10 mouse cellular contexts compared by ENCODE assay signal in the genomic region with DNA sequence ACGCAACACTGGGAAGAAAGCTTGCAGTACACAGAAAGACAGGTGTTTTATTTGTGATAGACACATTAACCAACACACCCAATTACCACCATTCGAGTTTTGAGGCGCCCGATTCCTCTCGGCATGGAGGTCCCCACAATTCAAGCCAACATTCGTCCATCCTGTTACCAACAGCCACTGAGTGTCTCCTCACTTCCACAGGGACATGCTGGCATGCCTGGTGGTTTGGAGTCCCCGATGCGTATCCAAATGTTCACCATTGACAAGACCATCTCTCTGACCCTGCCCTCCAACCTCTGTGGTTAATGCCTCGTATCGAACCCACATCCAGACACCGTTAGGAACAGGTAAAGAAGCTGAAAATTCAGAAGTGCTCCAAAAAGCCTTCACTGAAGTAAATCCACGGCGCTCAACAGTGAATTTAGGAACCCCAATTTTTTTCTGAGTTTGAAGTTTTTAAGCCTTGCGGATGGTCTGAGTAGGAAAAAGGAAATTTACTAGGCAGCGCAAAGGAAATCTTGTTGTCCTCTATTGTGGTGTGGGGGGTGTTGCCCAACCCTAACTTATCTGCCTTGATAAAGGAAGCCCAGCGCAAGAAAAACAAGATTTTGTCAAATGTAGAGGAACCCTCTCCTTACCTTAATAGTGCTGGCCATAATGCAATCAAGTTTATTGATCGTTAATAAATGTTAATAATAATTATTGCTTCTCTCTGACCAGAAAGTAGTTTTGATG.
DNase-seq lines count a peak whose midpoint lies in the region; ATAC-seq and TF ChIP-seq lines count a peak whose summit lies in the region.
"Had no signal": no experiment of that assay in that cellular context is flagged by ENCODE, and none has a peak within 500 bp of the region (broad histone marks: within the 10 kb centered on the region; RNA-seq: fewer than 3 reads in every experiment).

No protein-coding gene starts in this region.

- WGBS in kidney, adult 2 months = 60% methylated on average over 17 of the region's 17 CpGs
- 90% methylated on average over 17 of the region's 17 CpGs for WGBS in embryonic facial prominence, embryonic 13.5 days
- 16% methylated on average over 17 of the region's 17 CpGs for WGBS in liver, embryonic 12.5 days (ENCODE audit: insufficient replicate concordance)

- H3K27me3 ChIP-seq in kidney, adult 2 months (replicated peaks; ENCODE audit: control insufficient read depth, insufficient read depth, low read length) = no peaks in the 10 kb centered on the region
- H3K27me3 ChIP-seq in embryonic facial prominence, embryonic 13.5 days = no peaks in the 10 kb centered on the region
- H3K27me3 ChIP-seq in liver, embryonic 12.5 days (replicated peaks) = peaks cover 31% of the 10 kb centered on the region

- ATAC-seq in embryonic facial prominence, embryonic 13.5 days (ENCODE audit: insufficient number of reproducible peaks, insufficient read depth, low FRiP score, low TSS enrichment, low read depth) = no peak
- ATAC-seq in liver, embryonic 12.5 days = no peak
- ATAC-seq: forebrain, embryonic 14.5 days had no signal

- TF ChIP-seq POLR2A in kidney, adult 2 months (IDR thresholded peaks at IDR 0.05; ENCODE audit: low read depth, low read length) = no peak

- H3K4me1 ChIP-seq in kidney, adult 2 months (ENCODE audit: control insufficient read depth, insufficient read depth, low read length) = no peaks in the 10 kb centered on the region
- H3K4me1 ChIP-seq in embryonic facial prominence, embryonic 13.5 days = peaks cover 5% of the 10 kb centered on the region; the same call in 1 of the 2 replicates
- no peaks in the 10 kb centered on the region for H3K4me1 ChIP-seq in liver, embryonic 12.5 days

- no peaks in the 10 kb centered on the region for H3K36me3 ChIP-seq in kidney, adult 2 months (ENCODE audit: control insufficient read depth, insufficient read depth, low read length)
- H3K36me3 ChIP-seq in embryonic facial prominence, embryonic 13.5 days = no peaks in the 10 kb centered on the region
- H3K36me3 ChIP-seq in liver, embryonic 12.5 days = no peaks in the 10 kb centered on the region

- no peak for TF ChIP-seq CTCF in kidney, adult 2 months (conservative IDR thresholded peaks at IDR 0.05; ENCODE audit: insufficient read depth, insufficient read length, low read depth, low read length)

- DNase-seq in kidney, adult 2 months = peak; percentile 57
- DNase-seq in kidney, postnatal 36 days = no peak
- DNase-seq in B cell, adult 2 months = peak; percentile 37 to 47
- DNase-seq in urinary bladder, postnatal 4 days (ENCODE audit: low spot score in 2 of 2) = no peak
- DNase-seq in yolk sac, embryonic 10.5 days (ENCODE audit: low spot score) = no peak
- DNase-seq in cerebellum, adult 9-10 months = no peak

- H3K4me2 ChIP-seq in embryonic facial prominence, embryonic 13.5 days = no peak overlapping the region
- H3K4me2 ChIP-seq in liver, embryonic 12.5 days = peak overlapping the region; percentile 27

- no peaks in the 10 kb centered on the region for H3K9me3 ChIP-seq in embryonic facial prominence, embryonic 13.5 days
- no peaks in the 10 kb centered on the region for H3K9me3 ChIP-seq in liver, embryonic 12.5 days (replicated peaks)

- H3K27ac ChIP-seq in kidney, adult 2 months (ENCODE audit: insufficient read depth, low read depth, low read length) = peak overlapping the region; percentile 98
- H3K27ac ChIP-seq in embryonic facial prominence, embryonic 13.5 days = no peak overlapping the region
- no peak overlapping the region for H3K27ac ChIP-seq in liver, embryonic 12.5 days

- peak overlapping the region; percentile 91 for H3K4me3 ChIP-seq in kidney, adult 2 months (ENCODE audit: insufficient read depth, low read depth, low read length)
- peak overlapping the region; percentile 9; the same call in 1 of the 2 replicates for H3K4me3 ChIP-seq in embryonic facial prominence, embryonic 13.5 days
- H3K4me3 ChIP-seq in liver, embryonic 12.5 days = peak overlapping the region; percentile 44
- H3K4me3 ChIP-seq: myocyte had no signal

- no peak overlapping the region for H3K9ac ChIP-seq in embryonic facial prominence, embryonic 13.5 days
- peak overlapping the region; percentile 41; the same call in 1 of the 2 replicates for H3K9ac ChIP-seq in liver, embryonic 12.5 days

Comparison
In these comparisons a context has a peak if more than half of its experiments do, and no peak if none do; other contexts are left out.
1. DNase-seq: peak in kidney, adult 2 months (single experiment) and B cell, adult 2 months (2 of 2); none in kidney, postnatal 36 days (0 of 2), urinary bladder, postnatal 4 days (0 of 2), yolk sac, embryonic 10.5 days (single experiment) and cerebellum, adult 9-10 months (single experiment).
2. H3K4me3 ChIP-seq: peak in every context shown above with its lines; median percentile 91 in kidney, adult 2 months; 44 in liver, embryonic 12.5 days; 9 in embryonic facial prominence, embryonic 13.5 days.